Mouse (Mus musculus): ENCODE measurements at regions not wholly inside any gene's neighbourhood (a gene's known extent, or its start where the extent isn't known, plus 50 kb on each side); places are given as distances from the start of the nearest gene placed in this dataset.
"Not testable (repeated sequence)": the region's sequence is repeated elsewhere in the genome, so short reads cannot be mapped to it uniquely, and the experiment has no call there.

DNA sequence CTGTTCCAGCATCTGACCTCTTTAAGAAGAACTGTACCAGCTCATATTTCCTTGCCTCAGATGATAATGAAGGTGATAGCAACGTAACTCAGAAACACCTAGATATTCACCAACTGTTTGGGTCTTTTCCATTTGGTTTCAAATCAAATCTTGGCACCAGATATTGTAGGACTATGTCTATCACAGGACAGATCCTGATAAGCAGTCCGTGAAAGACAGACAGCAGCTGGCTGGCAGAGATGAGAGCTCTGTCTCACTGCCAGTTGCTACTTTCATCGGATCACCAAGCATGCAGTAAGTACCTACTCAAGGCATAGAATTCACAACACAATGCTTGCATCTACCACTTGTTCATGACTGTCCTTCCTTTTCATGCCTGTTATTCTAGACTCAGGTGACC is 252.7 kb upstream of the Myo3a start:
- DNase-seq (ENCODE audit: low spot score in 2 of 2): no peak
- intact Hi-C loops (cut with DNase I): no loop called here

DNA sequence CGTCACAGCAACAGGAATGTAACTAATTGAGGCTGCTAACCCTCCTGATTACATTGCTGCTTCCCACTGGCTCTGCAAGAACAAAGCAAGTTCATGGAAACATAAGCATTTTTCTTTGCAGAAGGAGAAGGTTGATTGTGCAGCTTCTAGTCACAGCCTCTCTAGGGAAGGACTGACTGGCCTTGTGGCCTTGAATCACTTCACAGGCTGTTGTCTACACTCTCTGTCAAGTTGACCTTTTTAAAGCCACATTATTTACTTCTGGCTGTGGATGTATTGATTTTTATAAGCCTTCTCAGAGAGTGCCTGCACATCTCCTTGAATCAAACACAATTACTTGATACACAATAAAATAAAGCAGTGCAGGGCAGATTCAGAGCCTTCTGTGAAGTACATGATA is 251.8 kb upstream of the Myo3a start:
- intact Hi-C loops (cut with DNase I): no loop called here
- DNase-seq (ENCODE audit: low spot score in 2 of 2): no peak

GRCm38 (mm10) chr2:21976337-21976736 is 251.0 kb upstream of the Myo3a start:
- no peak for DNase-seq (ENCODE audit: low spot score in 2 of 2)

DNA sequence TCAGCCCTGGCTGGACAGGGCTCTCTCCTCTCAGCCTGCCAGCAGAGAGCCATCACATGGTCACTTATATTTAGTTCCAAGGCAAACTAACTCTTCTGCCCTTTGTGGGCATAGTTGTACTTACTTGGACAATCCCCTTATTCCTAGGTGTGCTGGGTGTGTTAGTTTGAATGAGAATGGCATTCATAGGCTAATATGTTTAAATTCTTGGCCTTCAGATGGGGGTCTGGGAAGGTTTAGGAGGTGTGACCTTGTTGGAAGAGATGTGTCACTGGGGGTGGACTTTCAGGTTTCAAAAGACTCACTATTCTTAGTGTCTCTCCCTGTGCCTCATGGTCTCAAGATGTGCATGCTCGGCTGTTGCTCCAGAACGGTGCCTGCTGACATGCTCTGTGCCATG is 250.5 kb upstream of the Myo3a start:
- no peak for DNase-seq (ENCODE audit: low spot score in 2 of 2)
- intact Hi-C loops (cut with DNase I): no loop called here

More at GRCm38 (mm10) chr2:21976337-21976736, 251.0 kb upstream of the Myo3a start:
- intact Hi-C loops (cut with DNase I): no loop called here

- no peak for DNase-seq (ENCODE audit: low spot score in 2 of 2)
Observed at GRCm38 (mm10) chr2:21980177-21980576, 247.1 kb upstream of the Myo3a start.

DNA sequence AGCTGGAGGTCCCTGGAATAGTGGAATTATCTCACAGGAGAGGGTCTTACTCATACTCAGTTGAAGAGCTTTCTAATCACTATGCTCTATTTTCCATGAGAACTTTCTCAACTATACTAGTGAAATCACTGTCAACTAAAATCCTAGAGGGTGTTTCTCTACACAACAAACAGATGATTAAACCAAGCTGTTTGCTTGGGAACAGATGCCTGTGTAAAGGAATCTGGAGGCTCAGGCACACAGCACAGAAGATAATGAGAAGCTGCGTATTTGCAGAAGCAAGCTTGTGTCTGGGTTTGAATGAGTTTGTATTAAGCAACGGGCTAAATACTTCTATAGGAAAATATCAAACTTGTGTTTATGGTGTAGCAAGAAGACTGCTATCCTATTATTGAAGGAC is 202.9 kb upstream of the Myo3a start:
- peak; percentile 9 to 25 for DNase-seq (ENCODE audit: low spot score in 2 of 2)
- intact Hi-C loops (cut with DNase I): no loop called here

More at GRCm38 (mm10) chr2:21980177-21980576, 247.1 kb upstream of the Myo3a start:
- intact Hi-C loops (cut with DNase I): no loop called here

DNA sequence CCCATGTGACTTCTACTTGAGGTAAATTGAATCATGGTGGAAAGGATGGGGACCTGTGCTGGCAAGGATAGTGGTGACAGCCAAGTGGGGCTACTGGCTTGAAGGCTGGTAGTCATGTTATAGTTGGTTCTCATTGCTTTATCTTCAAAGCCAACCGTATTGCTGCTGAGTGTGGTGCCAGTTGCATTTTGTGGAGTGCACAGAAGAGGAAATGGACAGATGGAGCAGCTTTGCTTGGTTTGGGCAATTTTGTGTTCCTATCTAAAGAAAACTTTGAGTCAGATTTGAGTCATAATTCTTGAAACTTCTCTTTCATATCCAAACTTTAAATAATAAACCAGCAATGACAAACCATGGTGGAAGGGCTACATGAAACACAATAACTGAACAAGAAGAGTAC is 200.5 kb upstream of the Myo3a start:
- intact Hi-C loops (cut with DNase I): no loop called here
- DNase-seq (ENCODE audit: low spot score in 2 of 2): peak; percentile 5 to 6

DNA sequence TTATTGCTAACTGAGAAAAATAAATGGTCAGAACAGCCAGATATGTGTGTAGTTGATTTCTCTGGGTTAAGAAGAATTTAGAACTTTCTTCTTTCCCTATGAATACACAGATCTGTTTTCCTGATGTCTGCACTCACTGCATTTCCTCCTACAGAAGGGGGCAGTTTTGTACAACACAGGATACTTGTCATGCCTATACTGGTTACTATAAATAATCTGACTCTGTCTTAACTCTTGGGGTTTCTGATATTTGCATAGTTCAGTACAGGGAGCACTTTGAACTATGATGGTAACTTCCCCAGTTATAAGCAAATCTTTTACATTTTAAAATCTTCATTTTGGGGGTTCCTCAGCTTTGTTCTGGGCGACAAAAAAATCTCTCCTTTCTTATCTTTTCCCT is 198.7 kb upstream of the Myo3a start:
- DNase-seq (ENCODE audit: low spot score in 2 of 2): no peak
- intact Hi-C loops (cut with DNase I): no loop called here

DNA sequence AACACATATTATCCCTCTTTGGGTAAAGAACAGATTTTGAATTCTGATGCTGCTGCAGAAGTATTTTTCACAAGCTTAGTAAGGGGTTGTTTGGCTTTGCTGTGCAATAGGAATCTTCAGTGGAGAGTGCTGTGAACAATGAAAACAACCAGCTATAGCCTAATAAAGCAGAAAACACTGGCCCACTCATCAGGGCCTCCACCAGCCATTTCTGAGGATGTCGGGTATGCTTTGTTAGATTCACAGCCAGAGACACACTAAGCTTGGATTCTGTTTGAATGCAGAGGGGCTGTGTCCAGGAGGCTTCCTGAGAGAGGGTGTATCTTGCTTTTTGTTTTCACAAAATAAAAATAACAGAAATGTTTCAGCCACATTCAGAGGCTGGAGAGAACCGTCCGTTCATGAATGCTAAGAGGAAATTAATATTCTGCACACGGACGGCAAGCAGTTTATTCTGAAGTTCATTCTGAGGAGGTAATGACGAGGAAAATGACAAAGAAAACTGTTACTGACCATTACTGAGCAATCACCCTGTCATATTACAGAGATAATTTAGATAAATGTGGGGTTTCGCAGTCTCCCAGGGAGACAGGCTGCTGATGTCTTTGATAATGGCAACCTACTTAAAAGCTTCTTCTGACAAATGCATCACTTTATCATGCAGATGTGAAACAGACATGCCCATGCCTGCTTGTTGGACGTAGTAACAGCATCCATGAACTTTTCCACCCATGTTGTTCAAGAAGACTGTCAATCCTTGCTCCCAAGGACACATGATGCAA is 198.1 kb upstream of the Myo3a start:
- intact Hi-C loops (cut with DNase I): no loop called here
- DNase-seq (ENCODE audit: low spot score in 2 of 2): peak in 1 of 2 experiments; percentile 10

GRCm38 (mm10) chr2:22029804-22030194 is 197.5 kb upstream of the Myo3a start:
- no peak for DNase-seq (ENCODE audit: low spot score in 2 of 2)

GRCm38 (mm10) chr2:22036841-22037240 is 190.5 kb upstream of the Myo3a start:
- no peak for DNase-seq (ENCODE audit: low spot score in 2 of 2)
- intact Hi-C loops (cut with DNase I): no loop called here

More at GRCm38 (mm10) chr2:22029804-22030194, 197.5 kb upstream of the Myo3a start:
- intact Hi-C loops (cut with DNase I): no loop called here

GRCm38 (mm10) chr2:22038780-22039179 is 188.5 kb upstream of the Myo3a start:
- intact Hi-C loops (cut with DNase I): no loop called here
- peak; percentile 18 to 19 for DNase-seq (ENCODE audit: low spot score in 2 of 2)

DNA sequence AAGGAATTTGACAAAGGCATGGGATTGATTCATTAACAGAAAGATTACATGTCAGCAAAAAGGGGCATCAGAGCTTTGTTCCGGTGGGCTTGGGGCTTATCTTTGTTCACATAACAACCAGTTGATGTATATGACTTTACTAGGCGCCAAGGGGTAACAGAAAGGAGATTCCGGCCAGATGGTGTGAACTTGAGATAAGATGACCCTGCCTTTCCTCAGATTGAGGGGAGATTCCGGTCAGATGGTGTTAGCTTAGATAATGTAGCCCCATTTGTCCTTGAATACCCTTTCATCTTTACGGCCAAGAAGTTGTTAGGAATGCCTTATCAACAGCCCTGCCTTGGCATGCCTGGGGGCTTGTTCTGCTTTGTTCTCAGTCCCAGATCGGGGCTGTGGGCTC is 183.4 kb upstream of the Myo3a start:
- intact Hi-C loops (cut with DNase I); DNase-seq (ENCODE audit: low spot score in 2 of 2): not testable (repeated sequence)

GRCm38 (mm10) chr2:22044949-22045348 is 182.4 kb upstream of the Myo3a start:
- intact Hi-C loops (cut with DNase I): no loop called here

DNA sequence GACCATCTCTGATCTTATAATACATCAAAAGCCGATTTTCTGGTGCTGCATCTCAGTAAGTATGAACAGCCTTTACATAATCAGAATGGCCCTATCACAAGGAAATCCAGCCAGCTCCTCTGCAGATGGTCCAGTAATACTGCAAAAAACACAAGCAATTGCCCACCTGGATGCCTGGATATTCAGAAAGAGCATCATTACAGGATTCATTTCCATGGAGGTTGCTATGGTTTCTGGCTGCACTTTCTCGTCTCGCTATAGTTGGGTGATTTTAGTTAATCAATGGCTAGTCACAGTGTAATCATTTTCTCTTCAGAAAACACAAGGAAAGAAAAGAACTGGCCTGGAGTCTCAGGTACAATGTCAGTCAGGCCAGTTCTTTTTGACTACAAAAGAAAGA is 179.8 kb upstream of the Myo3a start:
- no peak for DNase-seq (ENCODE audit: low spot score in 2 of 2)
- intact Hi-C loops (cut with DNase I): no loop called here

More at GRCm38 (mm10) chr2:22044949-22045348, 182.4 kb upstream of the Myo3a start:
- DNase-seq (ENCODE audit: low spot score in 2 of 2): no peak

DNA sequence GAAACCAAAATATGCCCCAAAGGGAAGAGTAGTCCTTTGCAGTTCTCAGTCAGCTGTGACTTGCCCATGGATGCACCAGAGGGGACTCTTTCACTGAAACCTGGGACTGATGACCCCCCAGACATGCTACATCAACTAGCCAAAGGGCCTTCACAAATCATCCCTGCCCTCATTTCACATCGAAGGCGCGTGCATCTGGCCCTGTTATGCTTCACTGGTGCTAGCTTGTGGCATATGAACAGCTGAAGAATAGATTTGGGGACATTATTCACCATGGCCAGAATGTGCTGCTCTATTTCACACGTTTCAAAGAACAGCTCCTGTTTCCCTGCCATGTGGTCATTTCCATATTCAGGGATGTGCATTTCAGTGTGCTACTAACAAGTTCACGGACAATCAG is 160.8 kb upstream of the Myo3a start:
- DNase-seq (ENCODE audit: low spot score in 2 of 2): no peak
- intact Hi-C loops (cut with DNase I): no loop called here

- DNase-seq (ENCODE audit: low spot score in 2 of 2): no peak
- intact Hi-C loops (cut with DNase I): no loop called here
Observed at GRCm38 (mm10) chr2:22096848-22097247, 130.5 kb upstream of the Myo3a start.

- DNase-seq (ENCODE audit: low spot score in 2 of 2): no peak
- intact Hi-C loops (cut with DNase I): no loop called here
Observed at GRCm38 (mm10) chr2:22105150-22105549, 122.2 kb upstream of the Myo3a start.

GRCm38 (mm10) chr2:22149721-22150120 is 77.6 kb upstream of the Myo3a start:
- DNase-seq (ENCODE audit: low spot score in 2 of 2): no peak
- intact Hi-C loops (cut with DNase I): no loop called here

- no peak for DNase-seq (ENCODE audit: low spot score in 2 of 2)
- intact Hi-C loops (cut with DNase I): no loop called here
Observed at GRCm38 (mm10) chr2:22156576-22156975, 70.7 kb upstream of the Myo3a start.

DNA sequence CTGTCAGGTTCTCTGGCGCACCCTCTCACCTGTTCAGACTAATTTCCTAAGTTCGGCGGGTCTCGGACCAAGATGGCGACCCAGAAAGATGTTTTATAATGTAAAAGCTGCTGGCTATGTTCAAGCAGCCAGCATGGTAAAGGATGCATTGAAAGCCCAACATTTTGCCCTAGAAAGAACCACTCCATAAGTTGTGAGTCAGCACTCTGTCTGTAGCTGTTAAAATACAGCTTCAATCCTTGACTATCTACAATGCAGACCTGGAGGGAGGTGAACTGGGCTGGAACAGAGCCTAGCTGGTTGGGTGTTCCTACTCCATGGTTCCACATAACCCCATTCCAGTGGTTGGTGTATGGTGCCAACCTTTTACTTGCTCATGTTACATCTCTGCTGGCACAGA is 61.9 kb upstream of the Myo3a start:
- no peak for DNase-seq (ENCODE audit: low spot score in 2 of 2)
- intact Hi-C loops (cut with DNase I): no loop called here

All from left cerebral cortex, postnatal 14 days (tissue).